Mouse (Mus musculus) embryonic facial prominence, embryonic 13.5 days (tissue): ENCODE data around the gene Lrp5. TPM values are rescaled to one million over a fixed set of nuclear protein-coding genes. Genes with fewer than 3 reads are reported as not detected.

ENCODE experiments used
- ATAC-seq: fragments of 200-750 bp; cut with Nextera tagmentation; 2 replicates; pipeline ENCODE4 v1.8.0; 2017; ENCODE audit warnings: low read depth; ENCODE audit not compliant: insufficient number of reproducible peaks, insufficient read depth, low FRiP score, low TSS enrichment
- H3K27ac ChIP-seq: fragments of 300-500 bp; sonication (generic); 2 replicates; pipeline ENCODE4 v1.5.1; 2015; ENCODE audit warnings: moderate library complexity, mild to moderate bottlenecking, inconsistent platforms
- H3K27me3 ChIP-seq: fragments of 300-500 bp; sonication (generic); 2 replicates; pipeline ENCODE4 v1.6.1; 2015; ENCODE audit warnings: mild to moderate bottlenecking, inconsistent platforms
- H3K36me3 ChIP-seq: fragments of 300-500 bp; sonication (generic); 2 replicates; pipeline ENCODE4 v1.6.1; 2015; ENCODE audit warnings: mild to moderate bottlenecking, inconsistent platforms
- H3K4me1 ChIP-seq: fragments of 300-500 bp; sonication (generic); 2 replicates; pipeline ENCODE4 v1.6.1; 2015; ENCODE audit warnings: inconsistent platforms
- H3K4me2 ChIP-seq: fragments of 300-500 bp; sonication (generic); 2 replicates; pipeline ENCODE4 v1.6.1; 2015; ENCODE audit warnings: moderate library complexity, mild to moderate bottlenecking, inconsistent platforms
- H3K4me3 ChIP-seq: fragments of 300-500 bp; sonication (generic); 2 replicates; pipeline ENCODE4 v1.5.1; 2015; ENCODE audit warnings: mild to moderate bottlenecking, inconsistent platforms
- H3K9ac ChIP-seq: fragments of 300-500 bp; sonication (generic); 2 replicates; pipeline ENCODE4 v1.6.1; 2015; ENCODE audit warnings: mild to moderate bottlenecking, inconsistent platforms
- H3K9me3 ChIP-seq: fragments of 300-500 bp; sonication (generic); 2 replicates; pipeline ENCODE4 v1.6.1; 2016; ENCODE audit warnings: inconsistent platforms
- WGBS: fragments of 180-500 bp; shearing (Covaris S2); methylation state at CpG from one replicate; pipeline ENCODE4 v1.1.7; 2015; ENCODE audit warnings: mixed read lengths; 5-methylcytosine and 5-hydroxymethylcytosine counted together
- polyA plus RNA-seq: library from polyadenylated mRNA; unstranded; fragments of >200 nt; fragmentation: Nextera tagmentation; extraction: Ambion mirVana; gene quantifications from 2 replicates; pipeline ENCODE4 v1.2.1, GENCODE M21; 2015

Lrp5 gene
- 7.3 and 7.9 TPM in 2 replicates for polyA plus RNA-seq

GRCm38 (mm10) chr19:3686215-3686894, at the start of gene Lrp5:
TSS of gene Lrp5 (minus strand) at chr19:3686564.
- H3K27me3 ChIP-seq = no peaks in the 10 kb centered on the region
- H3K9me3 ChIP-seq = no peaks in the 10 kb centered on the region
- no peaks in the 10 kb centered on the region for H3K36me3 ChIP-seq
- H3K4me1 ChIP-seq = peaks cover 52% of the 10 kb centered on the region
- peak within 1 kb of the TSS; percentile 96 for H3K4me3 ChIP-seq
- WGBS = under 1% methylated on average over 77 of the region's 83 CpGs
- ATAC-seq = no peak
- H3K27ac ChIP-seq = peak within 1 kb of the TSS; percentile 92
- H3K4me2 ChIP-seq = peak within 1 kb of the TSS; percentile 97
- H3K9ac ChIP-seq = peak within 1 kb of the TSS; percentile 99

GRCm38 (mm10) chr19:3736001-3736400, 49.6 kb upstream of the Lrp5 start:
- Histone ChIP-seq H3K36me3 (no peaks in the 10 kb centered on the region), H3K4me1 (no peaks in the 10 kb centered on the region), H3K9ac (no peak overlapping the region), H3K4me3 (no peak overlapping the region), H3K4me2 (no peak overlapping the region), H3K27me3 (no peaks in the 10 kb centered on the region), H3K27ac (no peak overlapping the region), H3K9me3 (no peaks in the 10 kb centered on the region)
- WGBS = 91% methylated on average over 3 of the region's 3 CpGs
- no peak for ATAC-seq

- no peaks in the 10 kb centered on the region for H3K36me3 ChIP-seq
- no peaks in the 10 kb centered on the region for H3K27me3 ChIP-seq
- H3K4me3 ChIP-seq = no peak overlapping the region
- H3K4me1 ChIP-seq = no peaks in the 10 kb centered on the region
- no peak overlapping the region for H3K27ac ChIP-seq
- no peak for ATAC-seq
- WGBS = 82% methylated on average over 7 of the region's 7 CpGs
- no peak overlapping the region for H3K9ac ChIP-seq
- no peak overlapping the region for H3K4me2 ChIP-seq
- no peaks in the 10 kb centered on the region for H3K9me3 ChIP-seq
Observed at GRCm38 (mm10) chr19:3730781-3731646, 44.6 kb upstream of the Lrp5 start.

DNA sequence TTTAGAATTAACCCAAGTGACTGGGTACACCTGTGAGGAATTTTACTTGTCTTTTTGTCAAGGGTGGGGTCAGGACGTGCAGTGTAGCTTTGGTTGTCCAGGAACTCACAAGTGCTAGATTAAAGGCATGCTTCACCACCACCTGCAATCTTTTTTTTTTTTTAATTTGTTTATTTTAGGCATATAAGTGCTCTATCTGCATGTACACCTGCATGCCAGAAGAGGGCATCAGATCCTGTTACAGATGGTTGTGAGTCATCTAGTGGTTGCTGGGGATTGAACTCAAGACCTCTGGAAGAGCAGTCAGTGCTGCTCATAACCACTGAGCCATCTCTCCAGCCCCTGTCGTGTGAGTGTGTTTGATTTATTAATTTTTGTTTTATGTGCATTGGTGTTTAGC, 42.5 kb upstream of the Lrp5 start:
- Histone ChIP-seq H3K4me1 (no peaks in the 10 kb centered on the region), H3K36me3 (no peaks in the 10 kb centered on the region), H3K9me3 (peaks cover under 1% of the 10 kb centered on the region; the same call in 1 of the 2 replicates), H3K27ac (no peak overlapping the region), H3K27me3 (no peaks in the 10 kb centered on the region), H3K9ac (no peak overlapping the region), H3K4me2 (no peak overlapping the region), H3K4me3 (no peak overlapping the region)
- no peak for ATAC-seq
- WGBS = 70% methylated on average over 2 of the region's 2 CpGs

GRCm38 (mm10) chr19:3724779-3725178, 38.4 kb upstream of the Lrp5 start:
- WGBS = 25% methylated on average over 1 of the region's 1 CpGs
- ATAC-seq = no peak
- H3K4me1 ChIP-seq = peaks cover 4% of the 10 kb centered on the region; the same call in 1 of the 2 replicates
- no peak overlapping the region for H3K9ac ChIP-seq
- no peaks in the 10 kb centered on the region for H3K27me3 ChIP-seq
- H3K27ac ChIP-seq = no peak overlapping the region
- no peaks in the 10 kb centered on the region for H3K36me3 ChIP-seq
- peaks cover 3% of the 10 kb centered on the region; the same call in 1 of the 2 replicates for H3K9me3 ChIP-seq
- H3K4me3 ChIP-seq = no peak overlapping the region
- H3K4me2 ChIP-seq = no peak overlapping the region

- no peak overlapping the region for H3K4me2 ChIP-seq
- H3K9me3 ChIP-seq = peaks cover 3% of the 10 kb centered on the region; the same call in 1 of the 2 replicates
- no peak overlapping the region for H3K9ac ChIP-seq
- no peak for ATAC-seq
- no peak overlapping the region for H3K27ac ChIP-seq
- H3K36me3 ChIP-seq = no peaks in the 10 kb centered on the region
- no peaks in the 10 kb centered on the region for H3K27me3 ChIP-seq
- no peak overlapping the region for H3K4me3 ChIP-seq
- WGBS = 80% methylated on average over 4 of the region's 4 CpGs
- peaks cover 11% of the 10 kb centered on the region for H3K4me1 ChIP-seq
Observed at GRCm38 (mm10) chr19:3723904-3724303, 37.5 kb upstream of the Lrp5 start.

DNA sequence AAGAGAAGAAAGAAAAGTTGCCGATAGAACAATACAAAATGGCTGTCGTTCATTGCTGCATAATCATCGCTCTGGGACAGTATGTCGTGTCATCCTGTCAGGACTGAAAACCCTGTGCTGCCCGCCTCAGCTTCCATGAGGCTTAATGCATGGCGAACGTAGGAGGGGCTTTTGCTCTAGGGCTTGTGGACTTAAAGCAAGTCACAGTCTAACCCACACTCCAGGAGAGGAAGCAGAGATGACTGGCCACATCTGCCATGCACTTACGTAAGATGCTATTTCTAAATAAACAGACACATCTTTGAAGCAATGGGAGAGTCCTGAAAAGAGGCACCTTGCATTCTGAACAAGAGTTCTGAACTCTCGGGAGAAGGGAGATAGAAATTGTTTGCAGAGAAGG, 36.8 kb upstream of the Lrp5 start:
- ATAC-seq = no peak
- 92% methylated on average over 9 of the region's 9 CpGs for WGBS
- Histone ChIP-seq H3K9me3 (peaks cover 3% of the 10 kb centered on the region; the same call in 1 of the 2 replicates), H3K4me1 (peaks cover 17% of the 10 kb centered on the region), H3K9ac (no peak overlapping the region), H3K27ac (no peak overlapping the region), H3K36me3 (peaks cover 4% of the 10 kb centered on the region), H3K4me3 (no peak overlapping the region), H3K27me3 (no peaks in the 10 kb centered on the region), H3K4me2 (no peak overlapping the region)

DNA sequence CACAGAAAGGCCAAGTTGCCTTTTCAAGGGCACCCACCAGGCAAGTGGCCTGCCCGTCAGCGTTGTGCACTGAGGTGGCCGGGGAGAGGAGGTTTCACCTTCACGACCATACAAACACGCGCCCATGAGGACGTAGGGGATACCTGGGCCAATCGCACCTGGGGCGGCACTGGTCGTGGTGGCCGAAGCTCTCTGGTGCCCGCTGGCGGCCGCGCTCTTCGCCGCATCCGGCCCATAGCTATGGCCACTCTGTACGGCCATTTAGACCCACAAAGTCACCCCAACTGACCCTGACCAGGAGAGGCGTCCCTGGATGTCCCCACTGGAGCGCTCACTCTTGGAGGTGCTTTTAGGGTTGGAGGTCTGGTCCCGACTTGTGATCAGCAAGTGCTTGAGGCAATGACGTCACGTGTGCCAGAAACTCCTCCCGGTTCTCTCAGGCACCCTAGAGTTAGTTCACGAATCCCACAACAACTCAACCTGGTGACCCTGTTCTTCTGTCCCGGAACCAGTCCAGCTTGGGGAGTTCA, 33.1 kb upstream of the Lrp5 start:
- H3K27me3 ChIP-seq = no peaks in the 10 kb centered on the region
- peak overlapping the region; percentile 50 for H3K4me3 ChIP-seq
- ATAC-seq = peak; percentile 48
- H3K9me3 ChIP-seq = peaks cover 3% of the 10 kb centered on the region; the same call in 1 of the 2 replicates
- peaks cover 41% of the 10 kb centered on the region for H3K36me3 ChIP-seq
- H3K4me1 ChIP-seq = peaks cover 17% of the 10 kb centered on the region
- H3K9ac ChIP-seq = peak overlapping the region; percentile 68
- WGBS = 1% methylated on average over 27 of the region's 27 CpGs
- H3K4me2 ChIP-seq = peak overlapping the region; percentile 96
- H3K27ac ChIP-seq = no peak overlapping the region; the same call in 1 of the 2 replicates

GRCm38 (mm10) chr19:3718481-3719361, 32.4 kb upstream of the Lrp5 start:
- H3K27me3 ChIP-seq = no peaks in the 10 kb centered on the region
- ATAC-seq = peak; percentile 76
- peaks cover 17% of the 10 kb centered on the region for H3K4me1 ChIP-seq
- H3K36me3 ChIP-seq = peaks cover 48% of the 10 kb centered on the region
- H3K9me3 ChIP-seq = peaks cover under 1% of the 10 kb centered on the region; the same call in 1 of the 2 replicates
- 36% methylated on average over 19 of the region's 19 CpGs for WGBS
- no peak overlapping the region; the same call in 1 of the 2 replicates for H3K27ac ChIP-seq
- peak overlapping the region; percentile 68 for H3K9ac ChIP-seq
- peak overlapping the region; percentile 96 for H3K4me2 ChIP-seq
- H3K4me3 ChIP-seq = peak overlapping the region; percentile 50

- no peak for ATAC-seq
- Histone ChIP-seq H3K4me3 (no peak overlapping the region), H3K9me3 (no peaks in the 10 kb centered on the region), H3K4me1 (peaks cover 17% of the 10 kb centered on the region), H3K4me2 (no peak overlapping the region), H3K36me3 (peaks cover 59% of the 10 kb centered on the region), H3K27me3 (no peaks in the 10 kb centered on the region), H3K27ac (no peak overlapping the region), H3K9ac (no peak overlapping the region)
- 94% methylated on average over 6 of the region's 6 CpGs for WGBS
Observed at GRCm38 (mm10) chr19:3714381-3714780, 28.0 kb upstream of the Lrp5 start.

- Histone ChIP-seq H3K4me3 (no peak overlapping the region), H3K27me3 (no peaks in the 10 kb centered on the region), H3K4me2 (no peak overlapping the region), H3K27ac (no peak overlapping the region), H3K36me3 (peaks cover 28% of the 10 kb centered on the region), H3K9me3 (no peaks in the 10 kb centered on the region), H3K4me1 (peaks cover 20% of the 10 kb centered on the region), H3K9ac (no peak overlapping the region)
- WGBS = 86% methylated on average over 2 of the region's 2 CpGs
- ATAC-seq = no peak
Observed at GRCm38 (mm10) chr19:3710436-3710835, 24.1 kb upstream of the Lrp5 start.
